Mouse (Mus musculus) midbrain, embryonic 14.5 days (tissue): ENCODE data around the gene Knstrn. TPM values are rescaled to one million over a fixed set of nuclear protein-coding genes. Genes with fewer than 3 reads are reported as not detected.

Experiments
- ATAC-seq: fragments of 200-750 bp; cut with Nextera tagmentation; 2 replicates; pipeline ENCODE4 v1.8.0; 2017; ENCODE audit warnings: moderate number of reproducible peaks, moderate library complexity; ENCODE audit not compliant: low FRiP score, low TSS enrichment
- DNase-seq: peaks from one replicate; pipeline ENCODE4 v3.0.0-alpha.2; 2015
- H3K27ac ChIP-seq: fragments of 300-500 bp; sonication (generic); replicated peaks from 2 replicates; pipeline ENCODE4 v1.5.1; 2014; ENCODE audit warnings: mild to moderate bottlenecking, low read depth, low read length, moderate library complexity
- H3K27me3 ChIP-seq: fragments of 300-500 bp; sonication (generic); 2 replicates; pipeline ENCODE4 v1.6.1; 2014; ENCODE audit warnings: low read length, control low read depth, mixed read lengths; ENCODE audit not compliant: control insufficient read depth, insufficient read depth
- H3K36me3 ChIP-seq: fragments of 300-500 bp; sonication (generic); 2 replicates; pipeline ENCODE4 v1.6.1; 2014; ENCODE audit warnings: low read length, control low read depth; ENCODE audit not compliant: control insufficient read depth, insufficient read depth
- H3K4me1 ChIP-seq: fragments of 300-500 bp; sonication (generic); 2 replicates; pipeline ENCODE4 v1.6.1; 2014; ENCODE audit warnings: mild to moderate bottlenecking, antibody characterized with exemption, low read length, control low read depth; ENCODE audit not compliant: control insufficient read depth, insufficient read depth
- H3K4me2 ChIP-seq: fragments of 300-500 bp; sonication (generic); 2 replicates; pipeline ENCODE4 v1.6.1; 2014; ENCODE audit warnings: mild to moderate bottlenecking, low read length, moderate library complexity
- H3K4me3 ChIP-seq: fragments of 300-500 bp; sonication (generic); replicated peaks from 2 replicates; pipeline ENCODE4 v1.5.1; 2014; ENCODE audit warnings: low read depth, low read length
- H3K9ac ChIP-seq: fragments of 300-500 bp; sonication (generic); replicated peaks from 2 replicates; pipeline ENCODE4 v1.6.1; 2014; ENCODE audit warnings: mild to moderate bottlenecking, low read length, moderate library complexity
- H3K9me3 ChIP-seq: fragments of 300-500 bp; sonication (generic); 2 replicates; pipeline ENCODE4 v1.6.1; 2016; ENCODE audit warnings: low read length, control low read depth, mixed read lengths; ENCODE audit not compliant: control insufficient read depth
- WGBS: fragments of 180-500 bp; shearing (Covaris S2); extraction: QIAGEN DNeasy Blood & Tissue Kit; methylation state at CpG from one replicate; pipeline ENCODE4 v1.1.7; 2014; 5-methylcytosine and 5-hydroxymethylcytosine counted together
- polyA plus RNA-seq: library from polyadenylated mRNA; unstranded; fragments of >200 nt; fragmentation: Nextera tagmentation; extraction: Ambion mirVana; gene quantifications from 2 replicates; pipeline ENCODE4 v1.2.1, GENCODE M21; 2014

Gene Knstrn
- polyA plus RNA-seq, 1 experiment from 2014 or later: 32.5 TPM

DNA sequence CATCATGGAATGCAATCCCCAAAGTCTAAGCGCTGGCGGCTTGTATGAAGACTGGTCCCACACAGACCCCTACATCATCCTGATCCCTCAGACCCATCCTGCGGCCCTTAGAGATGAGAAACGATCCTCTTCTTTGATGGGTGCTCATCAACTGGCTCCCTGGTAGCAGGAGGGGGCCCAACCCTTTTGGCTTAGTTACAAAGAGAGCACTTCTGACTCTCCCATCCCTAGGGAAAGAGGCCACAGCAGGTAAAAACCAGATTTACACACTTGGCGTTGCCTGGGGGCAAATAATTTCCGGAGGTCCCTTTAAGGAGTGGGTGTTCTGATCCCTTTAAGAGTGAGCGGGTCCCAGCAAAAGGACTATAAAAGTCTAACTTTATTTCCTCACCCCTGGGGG, 83.6 kb downstream of the Knstrn start:
- H3K36me3 ChIP-seq: no peaks in the 10 kb centered on the region
- H3K9me3 ChIP-seq: no peaks in the 10 kb centered on the region
- H3K27ac ChIP-seq: no peak overlapping the region
- peak overlapping the region; percentile 35; the same call in 1 of the 2 replicates for H3K4me3 ChIP-seq
- peaks cover 26% of the 10 kb centered on the region for H3K4me1 ChIP-seq
- no peak for ATAC-seq
- peak overlapping the region; percentile 39; the same call in 1 of the 2 replicates for H3K9ac ChIP-seq
- peak; percentile 48 for DNase-seq
- 2% methylated on average over 7 of the region's 7 CpGs for WGBS
- H3K4me2 ChIP-seq: peak overlapping the region; percentile 65
- H3K27me3 ChIP-seq: peaks cover 60% of the 10 kb centered on the region

DNA sequence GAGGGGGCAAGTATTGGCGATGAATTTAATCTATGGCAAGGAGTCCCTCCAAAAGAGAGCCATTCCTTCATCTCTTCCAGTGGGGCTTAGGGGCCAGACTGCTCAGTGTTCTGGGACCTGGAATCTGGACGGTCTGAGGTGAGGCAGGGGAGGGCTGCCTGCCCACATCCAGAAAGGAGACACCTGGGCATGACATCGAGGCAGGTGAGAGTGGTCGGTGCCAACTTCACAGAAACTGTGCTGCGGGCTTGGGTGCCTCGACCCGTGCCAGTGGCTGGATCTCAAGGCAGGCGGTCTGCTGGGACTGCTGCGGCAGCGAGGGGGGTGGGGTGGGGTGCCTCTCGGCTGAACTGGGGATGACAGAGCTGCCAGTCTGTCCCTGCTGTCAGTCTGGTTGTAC, 84.0 kb downstream of the Knstrn start:
- no peak overlapping the region for H3K27ac ChIP-seq
- no peaks in the 10 kb centered on the region for H3K9me3 ChIP-seq
- 0 out of 2 replicates have a peak overlapping the region, but pooled peaks have one; percentile 9 for H3K9ac ChIP-seq
- no peaks in the 10 kb centered on the region for H3K36me3 ChIP-seq
- no peak overlapping the region for H3K4me2 ChIP-seq
- no peak overlapping the region for H3K4me3 ChIP-seq
- peaks cover 60% of the 10 kb centered on the region for H3K27me3 ChIP-seq
- H3K4me1 ChIP-seq: peaks cover 27% of the 10 kb centered on the region
- ATAC-seq (no peak), DNase-seq (no peak)
- WGBS: 0% methylated on average over 11 of the region's 11 CpGs

GRCm38 (mm10) chr2:118898771-118899170, 85.0 kb downstream of the Knstrn start:
- ATAC-seq (no peak), DNase-seq (no peak)
- no peaks in the 10 kb centered on the region for H3K36me3 ChIP-seq
- 5% methylated on average over 4 of the region's 4 CpGs for WGBS
- peaks cover 36% of the 10 kb centered on the region for H3K4me1 ChIP-seq
- no peak overlapping the region for H3K9ac ChIP-seq
- no peak overlapping the region for H3K4me3 ChIP-seq
- peaks cover 57% of the 10 kb centered on the region for H3K27me3 ChIP-seq
- H3K27ac ChIP-seq: no peak overlapping the region
- H3K4me2 ChIP-seq: no peak overlapping the region
- H3K9me3 ChIP-seq: no peaks in the 10 kb centered on the region

GRCm38 (mm10) chr2:118899306-118899705, 85.5 kb downstream of the Knstrn start:
- peaks cover 42% of the 10 kb centered on the region for H3K4me1 ChIP-seq
- no peak overlapping the region for H3K4me3 ChIP-seq
- H3K9me3 ChIP-seq: no peaks in the 10 kb centered on the region
- DNase-seq (no peak), ATAC-seq (no peak)
- H3K27ac ChIP-seq: no peak overlapping the region
- no peaks in the 10 kb centered on the region for H3K36me3 ChIP-seq
- H3K27me3 ChIP-seq: peaks cover 57% of the 10 kb centered on the region
- no peak overlapping the region for H3K4me2 ChIP-seq
- no peak overlapping the region for H3K9ac ChIP-seq
- WGBS: 11% methylated on average over 7 of the region's 7 CpGs

DNA sequence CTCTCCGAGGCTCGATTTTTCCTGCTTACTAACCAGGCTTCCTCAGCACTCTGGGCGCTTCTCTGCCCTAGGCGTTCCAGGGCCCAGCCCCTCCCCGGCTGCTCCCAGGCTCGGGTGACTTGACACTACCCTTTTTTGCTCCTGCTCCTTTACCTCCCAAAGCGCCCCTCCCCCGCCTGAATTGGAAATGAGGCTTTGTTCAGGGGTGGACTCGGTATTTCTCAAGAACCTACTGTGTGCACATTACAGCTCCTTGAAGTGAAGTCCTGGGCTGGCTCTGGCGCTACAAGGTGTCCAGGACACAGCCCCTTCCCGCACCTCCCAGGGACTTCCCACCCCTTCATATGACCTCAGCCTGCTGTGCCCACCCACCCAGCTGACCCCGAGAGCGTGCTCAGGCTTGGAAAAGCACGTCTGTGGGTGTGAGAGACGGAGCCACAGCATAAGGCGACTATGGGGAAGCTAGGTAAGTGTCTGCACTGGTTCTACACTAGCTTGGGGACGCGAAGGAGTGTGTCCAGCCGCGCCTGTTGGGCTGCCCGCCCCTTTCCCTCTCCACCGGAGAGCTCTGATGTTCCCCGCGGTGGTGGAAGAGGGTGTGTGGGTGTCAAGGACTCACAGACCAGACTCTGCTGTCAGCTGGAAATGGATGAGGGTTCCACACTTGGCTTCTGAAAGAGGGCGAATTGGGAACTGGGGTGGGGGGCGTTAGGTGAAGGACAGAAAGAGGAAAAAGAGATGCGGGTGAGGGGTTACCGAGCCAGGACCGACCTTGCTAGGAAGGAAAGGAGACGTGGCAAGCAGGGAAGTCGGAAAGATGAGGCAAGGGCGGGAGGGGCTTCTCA, 86.4 kb downstream of the Knstrn start, which contains the start of gene Bahd1:
Gene Bahd1 (plus strand): TSS at position 397 of the 845 bp plus-strand sequence.
- H3K36me3 ChIP-seq: no peaks in the 10 kb centered on the region
- DNase-seq: peak; percentile 56
- WGBS: under 1% methylated on average over 32 of the region's 32 CpGs
- peaks cover 51% of the 10 kb centered on the region for H3K4me1 ChIP-seq
- H3K9me3 ChIP-seq: no peaks in the 10 kb centered on the region
- no peak for ATAC-seq
- peak within 1 kb of the TSS; percentile 99 for H3K4me2 ChIP-seq
- H3K9ac ChIP-seq: peak within 1 kb of the TSS; percentile 83
- peak within 1 kb of the TSS; percentile 88; the same call in 1 of the 2 replicates for H3K27ac ChIP-seq
- H3K27me3 ChIP-seq: peaks cover 49% of the 10 kb centered on the region
- peak within 1 kb of the TSS; percentile 88 for H3K4me3 ChIP-seq

DNA sequence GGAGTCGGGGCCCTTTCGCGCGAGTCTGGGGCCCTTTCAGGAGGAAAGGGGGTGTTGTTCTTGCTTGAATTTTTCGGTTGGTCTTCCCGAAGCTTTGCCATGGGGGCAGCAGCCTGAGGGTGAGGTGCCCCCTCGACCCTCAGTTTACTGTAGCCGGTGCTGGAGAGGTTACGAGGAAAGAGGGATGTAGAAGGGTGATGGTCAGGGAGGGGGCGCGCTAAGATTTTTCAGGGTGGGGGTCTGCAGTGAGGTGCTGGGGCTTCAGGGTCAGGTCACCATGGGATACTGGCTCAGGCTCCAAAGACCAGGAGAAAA, 87.0 kb downstream of the Knstrn start:
- Histone ChIP-seq H3K27ac (no peak overlapping the region), H3K27me3 (peaks cover 44% of the 10 kb centered on the region), H3K4me2 (peak overlapping the region; percentile 99), H3K9me3 (no peaks in the 10 kb centered on the region), H3K4me3 (peak overlapping the region; percentile 88), H3K36me3 (no peaks in the 10 kb centered on the region), H3K9ac (peak overlapping the region; percentile 59), H3K4me1 (peaks cover 54% of the 10 kb centered on the region)
- WGBS: under 1% methylated on average over 11 of the region's 11 CpGs
- DNase-seq: no peak
- ATAC-seq: no peak

GRCm38 (mm10) chr2:118901175-118902031, 87.6 kb downstream of the Knstrn start:
- Histone ChIP-seq H3K9me3 (no peaks in the 10 kb centered on the region), H3K27me3 (peaks cover 38% of the 10 kb centered on the region), H3K36me3 (no peaks in the 10 kb centered on the region), H3K4me2 (peak overlapping the region; percentile 99), H3K9ac (peak overlapping the region; percentile 83), H3K4me1 (peaks cover 54% of the 10 kb centered on the region), H3K4me3 (peak overlapping the region; percentile 88), H3K27ac (peak overlapping the region; percentile 88)
- WGBS: 1% methylated on average over 107 of the region's 120 CpGs
- DNase-seq (peak; percentile 98), ATAC-seq (peak; percentile 92)

- under 1% methylated on average over 92 of the region's 106 CpGs for WGBS
- Histone ChIP-seq H3K27ac (peak overlapping the region; percentile 88), H3K9ac (peak overlapping the region; percentile 83), H3K4me2 (peak overlapping the region; percentile 99), H3K36me3 (no peaks in the 10 kb centered on the region), H3K27me3 (peaks cover 29% of the 10 kb centered on the region), H3K4me3 (peak overlapping the region; percentile 88), H3K9me3 (no peaks in the 10 kb centered on the region), H3K4me1 (peaks cover 45% of the 10 kb centered on the region)
- ATAC-seq (peak; percentile 9), DNase-seq (peak; percentile 67)
Observed at GRCm38 (mm10) chr2:118902051-118903025, 88.5 kb downstream of the Knstrn start.
